Mouse (Mus musculus) ovary, postnatal 14 days (tissue): ENCODE data around the gene Umod.

Experiments used
- DNase-seq: peaks from one replicate; pipeline ENCODE4 v3.0.0; 2022; ENCODE audit warnings: low spot score

Gene Umod

GRCm38 (mm10) chr7:119479256-119479655, at the start of gene Umod:
Gene Umod (minus strand): TSS chr7:119479282.
- DNase-seq, result no peak

- DNase-seq, result no peak
These were observed 49.5 kb upstream of the Umod start for GRCm38 (mm10) chr7:119528617-119529016.

- DNase-seq, result no peak
These were observed 48.5 kb upstream of the Umod start for GRCm38 (mm10) chr7:119527548-119527947.

GRCm38 (mm10) chr7:119527135-119527534, 48.1 kb upstream of the Umod start:
- DNase-seq, result no peak

- no peak for DNase-seq
These were observed 47.4 kb upstream of the Umod start for GRCm38 (mm10) chr7:119526486-119526885.

- no peak for DNase-seq
These were observed 46.8 kb upstream of the Umod start for GRCm38 (mm10) chr7:119525881-119526281.

GRCm38 (mm10) chr7:119523389-119523788, 44.3 kb upstream of the Umod start, which contains the start of gene Pdilt:
Gene Pdilt (minus strand): TSS chr7:119523489.
- DNase-seq, result no peak

- no peak for DNase-seq
These were observed 43.3 kb upstream of the Umod start for GRCm38 (mm10) chr7:119522385-119522784.

GRCm38 (mm10) chr7:119521816-119522215, 42.7 kb upstream of the Umod start:
- DNase-seq, result no peak

GRCm38 (mm10) chr7:119519654-119520053, 40.6 kb upstream of the Umod start:
- peak; percentile 70 for DNase-seq

GRCm38 (mm10) chr7:119519163-119519562, 40.1 kb upstream of the Umod start, which contains the start of gene Acsm5:
Gene Acsm5 (plus strand): TSS chr7:119519463.
- DNase-seq, result no peak

- no peak for DNase-seq
These were observed 37.1 kb upstream of the Umod start for GRCm38 (mm10) chr7:119516272-119516558.

GRCm38 (mm10) chr7:119515492-119516271, 36.6 kb upstream of the Umod start:
- peak; percentile 22 for DNase-seq

- DNase-seq, result peak; percentile 22
These were observed 34.0 kb upstream of the Umod start for GRCm38 (mm10) chr7:119513056-119513455.

- DNase-seq, result no peak
These were observed 32.1 kb upstream of the Umod start for GRCm38 (mm10) chr7:119511143-119511542.

GRCm38 (mm10) chr7:119490041-119490780, 11.1 kb upstream of the Umod start:
- DNase-seq, result no peak

GRCm38 (mm10) chr7:119486683-119487082, 7.6 kb upstream of the Umod start:
- DNase-seq, result no peak

- DNase-seq, result no peak
These were observed 5.1 kb upstream of the Umod start for GRCm38 (mm10) chr7:119484154-119484553.

GRCm38 (mm10) chr7:119476500-119477389, 2.3 kb downstream of the Umod start:
- no peak for DNase-seq

- DNase-seq, result no peak
These were observed 19.9 kb downstream of the Umod start, which contains the start of gene Gp2 for GRCm38 (mm10) chr7:119459185-119459584. Gene Gp2 (minus strand): TSS chr7:119459285.

- DNase-seq, result no peak
These were observed 24.9 kb downstream of the Umod start for GRCm38 (mm10) chr7:119454192-119454591.

GRCm38 (mm10) chr7:119443849-119444248, 35.2 kb downstream of the Umod start:
- no peak for DNase-seq
